Mouse (Mus musculus) left cerebral cortex, adult 11 months (tissue): ENCODE results near the gene Klc1.

Experiments used
- DNase-seq: peaks from one replicate; pipeline ENCODE4 v3.0.0; 2022; ENCODE audit warnings: low spot score

The Klc1 gene

GRCm38 (mm10) chr12:111813766-111814617 lies 55.3 kb downstream of the Klc1 start, which contains the start of the genes Xrcc3 and Zfyve21:
TSS of gene Xrcc3 (minus strand) at chr12:111813873.
TSS of gene Zfyve21 (plus strand) at chr12:111814170.
- DNase-seq, result peak; percentile 98

GRCm38 (mm10) chr12:111814769-111815762 lies 56.4 kb downstream of the Klc1 start:
- no peak for DNase-seq

GRCm38 (mm10) chr12:111816528-111816927 lies 57.9 kb downstream of the Klc1 start:
- DNase-seq, result no peak

- no peak for DNase-seq
Observed at GRCm38 (mm10) chr12:111816967-111817366, 58.3 kb downstream of the Klc1 start.

DNA sequence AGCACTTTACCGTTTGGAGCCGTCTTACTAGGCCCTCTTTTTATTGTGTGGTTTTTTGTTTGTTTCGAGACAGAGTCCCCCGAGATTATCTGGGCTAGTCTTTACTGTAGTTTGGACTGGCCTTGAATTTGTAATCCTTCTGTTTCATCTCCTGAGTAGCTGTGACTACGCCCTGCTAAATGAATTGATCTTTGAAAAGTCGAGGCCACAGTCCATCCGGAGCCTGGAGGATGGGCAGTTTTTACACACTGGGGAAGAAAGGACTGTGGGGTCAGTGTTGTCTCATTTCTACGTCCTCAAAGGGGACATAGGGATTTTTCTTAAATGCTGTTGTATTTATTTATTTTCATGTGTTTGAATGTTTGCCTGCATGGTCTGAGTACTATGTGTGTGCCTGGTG lies 59.3 kb downstream of the Klc1 start:
- no peak for DNase-seq

GRCm38 (mm10) chr12:111819936-111820335 lies 61.3 kb downstream of the Klc1 start:
- no peak for DNase-seq

GRCm38 (mm10) chr12:111820708-111821107 lies 62.1 kb downstream of the Klc1 start:
- DNase-seq, result no peak

DNA sequence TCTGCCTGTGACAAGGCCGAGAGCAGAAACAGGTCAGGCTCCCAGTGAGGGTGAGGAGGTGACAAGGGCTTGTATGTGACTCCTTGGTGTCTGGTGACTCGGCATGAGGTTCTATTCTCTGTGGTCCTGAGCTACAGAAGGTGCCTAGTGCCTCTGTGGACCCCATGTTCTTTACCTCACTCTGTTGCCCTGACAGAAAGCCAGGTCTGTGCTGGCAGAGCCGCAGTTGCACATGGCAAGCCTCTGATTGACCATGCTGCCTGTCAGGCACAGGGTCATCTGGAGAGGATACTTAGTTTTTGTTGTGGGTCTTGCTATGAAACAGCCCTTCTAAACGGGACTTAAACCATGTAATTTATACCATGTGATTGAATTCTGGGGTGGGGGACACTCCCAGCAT lies 63.3 kb downstream of the Klc1 start:
- no peak for DNase-seq

DNA sequence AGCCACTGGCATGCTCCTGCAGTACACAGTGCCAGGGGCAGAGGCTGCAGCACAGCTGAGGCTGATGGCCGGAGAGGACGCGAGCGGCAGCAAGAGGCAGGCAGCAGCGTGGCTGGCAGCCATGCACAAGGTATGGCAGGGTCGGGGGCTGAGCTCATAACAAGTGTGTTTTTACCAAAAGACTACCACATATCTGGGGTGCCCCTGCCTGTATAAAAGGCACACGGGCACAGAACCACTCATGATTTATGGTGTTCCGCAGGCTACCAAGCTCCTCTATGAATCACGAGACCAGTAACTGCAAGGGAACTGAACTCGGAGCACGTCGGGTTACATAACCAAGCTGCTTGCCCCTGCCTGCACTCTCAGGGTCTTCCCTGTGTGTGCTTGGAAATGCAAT lies 68.9 kb downstream of the Klc1 start:
- DNase-seq, result no peak

DNA sequence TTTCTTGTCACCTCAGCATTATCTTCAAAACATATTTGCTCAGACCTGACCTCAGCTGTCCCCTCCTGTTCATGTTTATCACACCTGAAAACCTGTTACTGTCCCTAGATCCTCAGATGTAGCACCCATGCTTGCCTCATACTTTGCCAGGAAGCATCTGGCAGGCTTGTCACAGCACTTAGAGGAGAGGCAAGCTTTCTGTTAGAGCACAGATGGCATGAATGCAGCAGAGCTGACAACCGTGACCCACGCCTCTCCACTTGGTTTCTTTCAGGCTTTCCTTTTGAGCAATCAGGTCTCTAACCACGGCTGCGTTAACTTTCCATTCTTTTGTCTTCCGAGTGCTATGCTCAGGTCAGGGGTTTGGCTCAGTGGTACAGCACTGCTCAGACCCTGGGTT lies 70.8 kb downstream of the Klc1 start:
- no peak for DNase-seq

DNA sequence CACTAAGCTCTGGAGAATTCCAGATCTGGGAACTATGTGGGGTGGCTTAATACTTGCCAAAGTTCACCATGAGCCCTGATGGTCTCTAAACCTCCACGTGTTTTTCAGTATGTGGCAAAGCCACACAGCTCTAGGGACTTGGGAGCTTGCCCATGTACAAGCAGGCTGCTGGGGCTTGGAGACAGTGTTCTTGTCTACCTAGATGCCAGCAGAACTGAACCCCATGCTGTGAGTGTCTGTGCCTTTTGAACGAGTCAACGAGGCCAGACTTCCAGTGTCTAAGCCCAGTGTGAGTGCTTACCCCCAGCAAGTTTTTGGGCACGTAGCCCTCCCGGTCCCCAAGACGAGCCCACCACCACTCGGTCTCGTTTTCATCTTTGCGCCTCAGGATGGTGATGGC lies 71.3 kb downstream of the Klc1 start:
- DNase-seq, result no peak

GRCm38 (mm10) chr12:111830375-111830774 lies 71.7 kb downstream of the Klc1 start:
- DNase-seq, result no peak

GRCm38 (mm10) chr12:111832643-111833042 lies 74.0 kb downstream of the Klc1 start:
- DNase-seq, result no peak

DNA sequence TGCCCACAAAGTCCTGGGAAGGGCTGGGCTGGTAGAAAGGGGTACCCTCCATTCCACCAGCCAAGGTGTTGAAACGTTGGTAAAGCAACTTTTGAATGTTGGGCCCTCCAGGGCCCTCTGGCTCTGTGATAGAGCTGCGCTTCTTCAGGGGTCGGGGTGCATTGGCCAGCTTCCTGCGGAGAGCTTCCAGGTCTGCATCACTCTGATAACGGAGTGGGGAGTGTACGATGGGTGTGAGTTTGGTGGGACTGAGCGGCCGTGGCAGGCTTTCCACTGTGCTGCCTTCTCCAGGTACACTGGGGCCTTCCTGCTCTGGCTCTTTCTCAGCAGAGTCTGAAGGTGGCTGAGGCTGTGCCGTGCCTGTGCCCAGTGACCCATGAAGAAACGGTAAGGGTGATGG lies 74.8 kb downstream of the Klc1 start:
- no peak for DNase-seq

DNA sequence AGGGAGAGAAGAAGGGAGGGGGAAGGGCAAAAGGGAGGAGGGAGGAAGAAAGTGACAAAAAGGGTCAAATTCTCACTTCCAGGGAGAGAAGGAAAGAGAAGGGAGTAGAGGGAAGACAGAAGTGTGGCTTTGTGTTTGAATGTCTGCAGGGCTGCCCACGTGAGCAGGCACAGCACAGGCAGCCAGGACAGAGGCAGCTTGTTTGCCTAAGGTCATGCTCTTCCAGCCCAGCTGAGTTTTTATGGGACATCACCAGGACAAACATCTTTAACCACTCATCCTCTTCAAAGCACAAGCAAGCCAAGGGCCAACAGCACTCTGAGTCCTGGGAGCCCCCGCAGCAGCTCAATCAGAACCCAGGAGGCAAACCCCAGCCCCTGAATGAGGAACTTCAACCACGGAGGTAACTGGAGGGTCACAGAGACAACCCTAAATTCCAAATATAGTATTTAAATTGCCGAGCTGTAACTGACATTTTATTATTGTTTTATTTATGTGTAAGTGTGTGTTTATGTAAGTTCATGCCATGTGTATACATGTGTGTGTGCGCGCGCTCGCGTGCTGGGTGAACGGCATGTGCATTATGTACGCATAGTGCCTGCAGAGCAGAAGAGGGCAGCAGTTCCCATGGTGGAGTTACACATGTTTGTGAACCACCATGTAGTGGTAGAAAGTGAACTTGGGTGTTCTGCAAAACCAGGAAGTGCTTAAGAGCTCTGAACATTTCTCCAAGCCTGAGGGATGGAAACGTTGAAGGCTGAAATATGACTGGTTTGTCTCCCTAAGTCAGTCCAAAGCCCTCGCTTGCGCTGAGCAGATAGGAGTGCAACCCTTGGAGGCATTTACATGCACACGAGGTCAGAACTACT lies 84.2 kb downstream of the Klc1 start:
- no peak for DNase-seq

DNA sequence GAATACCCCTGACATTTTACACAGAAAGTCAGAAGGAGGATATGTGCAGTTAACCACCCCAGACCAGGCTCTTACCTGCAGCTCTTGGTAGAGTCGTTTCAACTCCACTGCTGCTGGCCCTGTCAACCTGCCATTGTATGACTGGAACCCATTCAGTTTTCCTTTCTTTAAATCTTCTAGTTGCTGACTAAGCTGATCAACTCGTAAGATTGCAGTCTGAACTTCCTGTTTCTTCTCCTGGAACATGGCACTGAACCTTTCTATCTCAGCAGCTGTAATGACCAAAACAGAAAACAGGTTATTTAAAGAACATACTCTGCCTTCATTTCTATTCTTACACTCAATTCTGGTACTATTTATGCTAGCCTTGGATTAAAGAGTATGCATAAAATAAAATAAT lies 84.8 kb downstream of the Klc1 start:
- DNase-seq, result no peak

GRCm38 (mm10) chr12:111845953-111846352 lies 87.3 kb downstream of the Klc1 start:
- no peak for DNase-seq

DNA sequence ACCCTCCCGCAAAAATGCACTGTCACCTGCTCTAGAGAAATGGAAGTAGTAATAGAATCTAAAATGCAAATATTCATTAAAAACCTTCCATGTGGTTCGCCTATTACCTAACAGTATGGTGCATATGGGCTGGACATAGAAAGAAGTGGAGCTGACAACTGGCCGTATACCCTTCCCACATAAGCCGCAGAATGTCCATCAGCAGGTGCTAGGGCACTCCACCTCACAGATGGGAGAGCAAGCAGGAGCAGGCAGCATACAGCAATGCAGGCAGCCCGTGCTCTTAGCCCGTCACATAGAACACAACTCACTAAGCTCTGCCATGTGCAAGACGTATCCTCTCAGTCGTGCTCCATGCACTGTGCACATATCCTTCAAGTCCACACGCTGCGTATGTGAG lies 88.2 kb downstream of the Klc1 start:
- no peak for DNase-seq

DNA sequence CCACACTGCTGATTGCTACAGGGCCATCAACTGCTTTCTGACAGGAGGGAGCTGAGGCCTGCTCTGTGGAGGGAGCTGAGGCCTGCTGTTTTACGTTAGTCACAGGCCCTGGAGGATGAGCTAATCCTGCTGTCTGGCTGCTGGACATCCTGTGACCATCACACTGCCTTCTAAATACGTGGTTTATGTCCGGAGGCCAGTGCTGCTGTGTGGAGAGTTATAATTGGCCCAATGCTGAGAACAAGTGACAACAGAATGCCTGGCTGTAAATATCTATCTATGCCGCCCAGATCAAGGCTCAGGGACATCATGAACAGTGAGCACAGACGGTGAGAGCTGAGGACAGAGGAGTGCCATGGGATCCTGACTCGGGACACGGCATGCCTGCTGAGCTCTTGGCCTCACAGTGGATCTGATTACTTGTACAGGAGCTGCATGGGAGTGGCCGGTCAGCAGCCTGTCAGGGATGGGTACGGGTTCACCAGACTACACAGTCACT lies 89.7 kb downstream of the Klc1 start:
- no peak for DNase-seq

DNA sequence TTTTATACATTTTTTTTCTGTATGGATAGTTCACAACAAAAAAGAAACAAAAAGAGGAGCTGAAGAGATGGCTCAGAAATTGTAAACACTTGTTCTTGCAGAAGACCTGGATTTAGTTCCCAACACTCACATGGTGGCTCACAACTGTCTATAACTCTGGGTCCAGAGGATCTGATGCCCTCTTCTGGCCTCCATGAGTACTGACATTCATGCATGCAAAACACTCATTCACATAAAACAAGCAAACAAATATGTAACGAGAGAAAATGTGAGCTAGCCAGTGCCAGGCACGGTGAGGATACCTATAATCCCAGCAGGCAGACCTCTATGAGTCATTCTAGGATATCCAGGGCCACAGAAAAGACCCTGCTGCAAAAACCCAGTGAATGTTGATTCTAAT lies 92.6 kb downstream of the Klc1 start:
- DNase-seq, result no peak

DNA sequence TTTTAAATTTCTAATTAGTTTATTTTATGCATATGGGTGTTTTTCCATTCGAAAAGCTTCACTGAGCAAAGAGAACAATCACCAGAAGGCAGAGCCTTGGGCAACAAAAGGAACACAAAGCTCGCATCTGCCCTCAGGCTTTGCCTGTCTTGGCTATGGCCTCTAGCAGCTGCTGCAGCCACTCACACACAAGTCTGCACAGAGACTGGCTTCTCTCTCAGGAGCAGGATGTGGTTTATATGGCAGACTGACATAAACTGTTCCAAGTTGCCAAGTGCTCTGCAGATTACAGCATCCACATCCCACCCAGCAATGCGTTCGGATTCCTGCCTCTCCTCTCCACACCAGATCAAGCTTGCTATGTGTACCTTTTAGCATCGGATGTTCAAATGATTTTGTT lies 93.1 kb downstream of the Klc1 start:
- DNase-seq, result no peak

GRCm38 (mm10) chr12:111853011-111853436 lies 94.4 kb downstream of the Klc1 start:
- DNase-seq, result no peak
